ENCODE assay signal across 16 mouse cellular contexts in genomic region chr9:60063191-60063720, GRCm38 (mm10).
"Had no signal": no experiment of that assay in that cellular context is flagged by ENCODE, and none has a peak within 500 bp of the region (broad histone marks: within the 10 kb centered on the region; RNA-seq: fewer than 3 reads in every experiment).

No protein-coding gene starts in this region.

- H3K9me3 ChIP-seq: kidney, embryonic 15.5 days; liver, embryonic 12.5 days; midbrain, embryonic 10.5 days; neural tube, embryonic 12.5 days had no signal

- ATAC-seq: liver, embryonic 12.5 days had no signal

- H3K36me3 ChIP-seq: kidney, embryonic 15.5 days; liver, embryonic 12.5 days; midbrain, embryonic 10.5 days; neural tube, embryonic 12.5 days had no signal

- H3K9ac ChIP-seq: kidney, embryonic 15.5 days; liver, embryonic 12.5 days; lung, embryonic 14.5 days; neural tube, embryonic 12.5 days had no signal

- H3K4me2 ChIP-seq: kidney, embryonic 15.5 days; liver, embryonic 12.5 days; lung, embryonic 14.5 days; neural tube, embryonic 12.5 days had no signal

- H3K27ac ChIP-seq: liver, embryonic 12.5 days; midbrain, embryonic 10.5 days; neural tube, embryonic 12.5 days had no signal

- DNase-seq: kidney, adult 2 months; kidney, postnatal 36 days; layer of hippocampus, adult 9-11 months; left cerebral cortex, postnatal 4 days; lung, embryonic 14.5 days; lung, postnatal 4 days; midbrain, embryonic 14.5 days; right cerebral cortex, postnatal 4 days; spleen, adult 18-20 months; thymus, adult 2 months; thymus, postnatal 25 days had no signal

- H3K27me3 ChIP-seq: kidney, embryonic 15.5 days; liver, embryonic 12.5 days; neural tube, embryonic 12.5 days had no signal

- H3K4me1 ChIP-seq: liver, embryonic 12.5 days; midbrain, embryonic 10.5 days; neural tube, embryonic 12.5 days had no signal

- H3K4me3 ChIP-seq: kidney, embryonic 15.5 days; liver, embryonic 12.5 days; midbrain, embryonic 10.5 days; myocyte; neural tube, embryonic 12.5 days had no signal
